Mouse (Mus musculus): ENCODE data around the gene Ccni.

DNA sequence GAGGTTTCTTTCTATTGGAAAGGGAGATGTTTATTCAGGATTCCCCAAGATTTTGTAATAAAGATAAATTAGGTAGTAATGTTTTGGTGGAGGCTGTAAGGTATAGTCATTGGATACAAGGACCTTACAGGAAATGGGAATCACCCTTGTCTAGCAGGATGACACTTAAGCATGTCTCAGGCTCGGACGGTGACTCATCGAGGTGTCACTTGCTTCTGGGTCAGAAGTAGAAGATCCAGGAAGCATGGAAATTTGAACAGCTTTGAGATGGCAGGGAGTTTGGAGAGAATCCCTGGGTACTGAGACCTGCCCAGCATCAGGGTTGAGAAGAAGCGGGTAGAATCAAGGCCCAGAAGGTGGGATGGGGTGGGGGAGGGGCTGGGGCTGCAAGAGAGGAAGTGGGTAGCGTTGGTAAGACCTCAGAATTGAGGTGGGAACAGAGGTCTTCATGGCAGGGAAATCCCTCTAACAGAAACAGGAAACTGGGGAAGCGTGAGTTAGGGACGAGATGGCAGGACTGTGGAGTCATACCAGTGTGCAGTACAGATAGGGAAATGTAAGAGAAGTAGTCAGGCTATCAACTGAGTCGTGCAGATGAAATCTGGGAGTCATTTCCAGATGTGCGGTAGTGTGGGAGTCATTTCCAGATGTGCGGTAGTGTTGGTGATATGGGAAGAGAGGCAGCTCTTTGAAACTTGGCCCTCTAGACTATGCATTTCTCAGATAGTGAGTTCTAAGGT is 70.8 kb downstream of the Ccni start:
- no peak for TF ChIP-seq POLR2A (IDR thresholded peaks at IDR 0.05; ENCODE audit: insufficient read depth, low read depth, low read length)
- no peak for TF ChIP-seq CTCF (IDR thresholded peaks at IDR 0.05; ENCODE audit: insufficient read depth, low read depth, low read length)

All from olfactory bulb, adult 2 months (tissue).